Mouse (Mus musculus): ENCODE measurements at regions not wholly inside any gene's neighbourhood (a gene's known extent, or its start where the extent isn't known, plus 50 kb on each side); places are given as distances from the start of the nearest gene placed in this dataset.

GRCm38 (mm10) chr10:125623836-125624235, 234.6 kb upstream of the Slc16a7 start:
- Histone ChIP-seq H3K4me3 (ENCODE audit: low read depth, low read length) (no peak overlapping the region), H3K9ac (no peak overlapping the region), H3K36me3 (ENCODE audit: insufficient read depth) (no peaks in the 10 kb centered on the region), H3K4me1 (ENCODE audit: insufficient read depth) (no peaks in the 10 kb centered on the region), H3K9me3 (ENCODE audit: low read length) (no peaks in the 10 kb centered on the region), H3K27ac (ENCODE audit: low read depth, low read length) (no peak overlapping the region), H3K27me3 (ENCODE audit: insufficient read depth, low read length) (no peaks in the 10 kb centered on the region), H3K4me2 (ENCODE audit: low read depth) (no peak overlapping the region)
- DNase-seq, result no peak
- no peak for TF ChIP-seq CTCF (IDR thresholded peaks at IDR 0.05; ENCODE audit: low read depth)
- ATAC-seq, result peak; percentile 38; the same call in 1 of the 2 replicates
- WGBS, result 7% methylated on average over 7 of the region's 7 CpGs

GRCm38 (mm10) chr10:125667906-125668305, 278.6 kb upstream of the Slc16a7 start:
- WGBS, result 91% methylated on average over 4 of the region's 4 CpGs
- Histone ChIP-seq H3K36me3 (ENCODE audit: insufficient read depth) (no peaks in the 10 kb centered on the region), H3K9ac (no peak overlapping the region), H3K4me3 (ENCODE audit: low read depth, low read length) (no peak overlapping the region), H3K9me3 (ENCODE audit: low read length) (no peaks in the 10 kb centered on the region), H3K27me3 (ENCODE audit: insufficient read depth, low read length) (no peaks in the 10 kb centered on the region), H3K27ac (ENCODE audit: low read depth, low read length) (no peak overlapping the region), H3K4me2 (ENCODE audit: low read depth) (no peak overlapping the region), H3K4me1 (ENCODE audit: insufficient read depth) (no peaks in the 10 kb centered on the region)
- no peak for DNase-seq
- ATAC-seq, result no peak
- peak; percentile 33 for TF ChIP-seq CTCF (IDR thresholded peaks at IDR 0.05; ENCODE audit: low read depth)

- H3K4me2 ChIP-seq (ENCODE audit: low read depth), result no peak overlapping the region
- no peak for TF ChIP-seq CTCF (IDR thresholded peaks at IDR 0.05; ENCODE audit: low read depth)
Measured at GRCm38 (mm10) chr10:125673637-125674036, 284.4 kb upstream of the Slc16a7 start.

GRCm38 (mm10) chr10:125679644-125680043, 286.3 kb upstream of the Lrig3 start:
- Histone ChIP-seq H3K9ac (no peak overlapping the region), H3K4me1 (ENCODE audit: insufficient read depth) (no peaks in the 10 kb centered on the region), H3K27me3 (ENCODE audit: insufficient read depth, low read length) (no peaks in the 10 kb centered on the region), H3K4me3 (ENCODE audit: low read depth, low read length) (no peak overlapping the region), H3K27ac (ENCODE audit: low read depth, low read length) (no peak overlapping the region), H3K4me2 (ENCODE audit: low read depth) (no peak overlapping the region), H3K9me3 (ENCODE audit: low read length) (no peaks in the 10 kb centered on the region), H3K36me3 (ENCODE audit: insufficient read depth) (no peaks in the 10 kb centered on the region)
- 82% methylated on average over 7 of the region's 7 CpGs for WGBS
- ATAC-seq (no peak), DNase-seq (no peak)
- peak; percentile 20; the same call in 1 of the 2 replicates for TF ChIP-seq CTCF (IDR thresholded peaks at IDR 0.05; ENCODE audit: low read depth)

More at GRCm38 (mm10) chr10:125673637-125674036, 284.4 kb upstream of the Slc16a7 start:
- 51% methylated on average over 11 of the region's 11 CpGs for WGBS
- Histone ChIP-seq H3K36me3 (ENCODE audit: insufficient read depth) (no peaks in the 10 kb centered on the region), H3K4me3 (ENCODE audit: low read depth, low read length) (no peak overlapping the region), H3K27me3 (ENCODE audit: insufficient read depth, low read length) (no peaks in the 10 kb centered on the region), H3K9me3 (ENCODE audit: low read length) (no peaks in the 10 kb centered on the region), H3K9ac (no peak overlapping the region), H3K4me1 (ENCODE audit: insufficient read depth) (no peaks in the 10 kb centered on the region), H3K27ac (ENCODE audit: low read depth, low read length) (no peak overlapping the region)
- ATAC-seq (no peak), DNase-seq (no peak)

GRCm38 (mm10) chr10:125685130-125685529, 280.8 kb upstream of the Lrig3 start:
- no peaks in the 10 kb centered on the region for H3K27me3 ChIP-seq (ENCODE audit: insufficient read depth, low read length)
- H3K4me3 ChIP-seq (ENCODE audit: low read depth, low read length), result no peak overlapping the region
- H3K27ac ChIP-seq (ENCODE audit: low read depth, low read length), result no peak overlapping the region
- H3K9me3 ChIP-seq (ENCODE audit: low read length), result no peaks in the 10 kb centered on the region
- no peak overlapping the region for H3K9ac ChIP-seq
- TF ChIP-seq CTCF (IDR thresholded peaks at IDR 0.05; ENCODE audit: low read depth), result no peak
- no peak overlapping the region for H3K4me2 ChIP-seq (ENCODE audit: low read depth)
- no peak for DNase-seq
- 91% methylated on average over 5 of the region's 5 CpGs for WGBS
- H3K4me1 ChIP-seq (ENCODE audit: insufficient read depth), result no peaks in the 10 kb centered on the region
- ATAC-seq, result no peak
- H3K36me3 ChIP-seq (ENCODE audit: insufficient read depth), result no peaks in the 10 kb centered on the region

- WGBS, result 14% methylated on average over 7 of the region's 7 CpGs
- Histone ChIP-seq H3K9ac (no peak overlapping the region), H3K27me3 (ENCODE audit: insufficient read depth, low read length) (no peaks in the 10 kb centered on the region), H3K9me3 (ENCODE audit: low read length) (no peaks in the 10 kb centered on the region), H3K4me3 (ENCODE audit: low read depth, low read length) (no peak overlapping the region), H3K4me2 (ENCODE audit: low read depth) (peak overlapping the region; percentile 8; the same call in 1 of the 2 replicates), H3K4me1 (ENCODE audit: insufficient read depth) (no peaks in the 10 kb centered on the region), H3K27ac (ENCODE audit: low read depth, low read length) (peak overlapping the region; percentile 24; the same call in 1 of the 2 replicates), H3K36me3 (ENCODE audit: insufficient read depth) (no peaks in the 10 kb centered on the region)
- ATAC-seq, result peak; percentile 81
- peak; percentile 74 for DNase-seq
- TF ChIP-seq CTCF (IDR thresholded peaks at IDR 0.05; ENCODE audit: low read depth), result no peak
Measured at GRCm38 (mm10) chr10:125693505-125693904, 272.5 kb upstream of the Lrig3 start.

- H3K4me3 ChIP-seq (ENCODE audit: low read depth, low read length), result no peak overlapping the region
- H3K9ac ChIP-seq, result no peak overlapping the region
- H3K4me2 ChIP-seq (ENCODE audit: low read depth), result no peak overlapping the region
- TF ChIP-seq CTCF (IDR thresholded peaks at IDR 0.05; ENCODE audit: low read depth), result no peak
- no peak for DNase-seq
- 92% methylated on average over 5 of the region's 5 CpGs for WGBS
- ATAC-seq, result no peak
- no peaks in the 10 kb centered on the region for H3K4me1 ChIP-seq (ENCODE audit: insufficient read depth)
- H3K36me3 ChIP-seq (ENCODE audit: insufficient read depth), result no peaks in the 10 kb centered on the region
- H3K27ac ChIP-seq (ENCODE audit: low read depth, low read length), result no peak overlapping the region
- H3K27me3 ChIP-seq (ENCODE audit: insufficient read depth, low read length), result no peaks in the 10 kb centered on the region
- H3K9me3 ChIP-seq (ENCODE audit: low read length), result no peaks in the 10 kb centered on the region
Measured at GRCm38 (mm10) chr10:125696159-125696558, 269.8 kb upstream of the Lrig3 start.

Data from forebrain, postnatal 0 days (tissue).